Comparison of ENCODE assay signal across 8 mouse cellular contexts in the genomic region with DNA sequence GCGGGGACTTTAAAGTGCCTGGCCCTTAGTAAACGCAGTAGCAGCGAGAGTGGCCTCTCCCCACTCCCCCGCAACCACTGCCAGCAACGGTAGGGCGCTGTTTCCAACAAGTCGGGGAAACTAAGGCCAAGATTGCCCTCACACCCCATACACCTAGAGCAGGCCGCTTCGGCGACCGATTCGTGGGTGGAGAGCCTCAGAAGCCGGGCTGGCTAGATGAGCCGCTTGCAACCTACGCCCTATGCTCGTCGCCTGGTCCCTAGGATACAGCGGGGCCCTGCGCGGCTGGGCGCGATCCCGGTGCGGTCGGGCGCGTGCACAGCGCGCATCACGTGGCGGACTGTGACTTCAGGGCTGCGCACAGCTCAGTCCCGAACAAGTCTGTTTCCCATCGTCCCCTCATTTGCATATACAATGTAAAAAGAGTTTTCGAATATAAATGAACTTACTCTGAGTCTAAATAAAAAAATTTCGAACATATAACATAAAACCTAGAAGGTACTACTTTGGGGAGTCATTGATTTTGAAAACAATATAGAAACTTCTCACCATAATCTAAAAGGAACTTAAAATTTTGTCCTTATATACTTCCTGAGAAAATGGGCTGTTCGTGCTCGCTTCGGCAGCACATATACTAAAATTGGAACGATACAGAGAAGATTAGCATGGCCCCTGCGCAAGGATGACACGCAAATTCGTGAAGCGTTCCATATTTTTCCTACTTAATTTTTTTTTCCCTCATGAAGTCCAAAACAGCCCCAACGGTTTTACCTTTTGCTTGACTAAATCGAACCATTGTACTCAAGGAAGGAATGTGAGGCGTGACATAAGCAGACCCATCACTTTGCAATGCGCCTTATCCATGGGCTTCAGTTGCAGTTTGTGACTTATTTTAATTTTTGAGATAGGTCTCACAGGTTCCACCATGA. TPM values are rescaled to one million over a fixed set of nuclear protein-coding genes. Genes with fewer than 3 reads are reported as not detected.
DNase-seq lines count a peak whose midpoint lies in the region; ATAC-seq and TF ChIP-seq lines count a peak whose summit lies in the region.

No protein-coding gene starts in this region.

- H3K4me3 ChIP-seq in embryonic facial prominence, embryonic 13.5 days, result peak overlapping the region; percentile 67
- H3K4me3 ChIP-seq in heart, embryonic 10.5 days, result peak overlapping the region; percentile 73
- peak overlapping the region; percentile 76 for H3K4me3 ChIP-seq in kidney, embryonic 15.5 days (replicated peaks)
- peak overlapping the region; percentile 63 for H3K4me3 ChIP-seq in limb, embryonic 15.5 days
- peak overlapping the region; percentile 67 for H3K4me3 ChIP-seq in midbrain, postnatal 0 days (ENCODE audit: low read depth, low read length)

- H3K36me3 ChIP-seq in embryonic facial prominence, embryonic 13.5 days, result no peaks in the 10 kb centered on the region
- H3K36me3 ChIP-seq in heart, embryonic 10.5 days, result no peaks in the 10 kb centered on the region
- H3K36me3 ChIP-seq in kidney, embryonic 15.5 days, result no peaks in the 10 kb centered on the region
- no peaks in the 10 kb centered on the region for H3K36me3 ChIP-seq in limb, embryonic 15.5 days
- no peaks in the 10 kb centered on the region for H3K36me3 ChIP-seq in midbrain, postnatal 0 days (ENCODE audit: insufficient read depth, low read length)

- peak; percentile 92 for ATAC-seq in embryonic facial prominence, embryonic 13.5 days (ENCODE audit: insufficient number of reproducible peaks, insufficient read depth, low FRiP score, low TSS enrichment, low read depth)
- peak; percentile 99 for ATAC-seq in kidney, embryonic 15.5 days (replicated peaks; ENCODE audit: low FRiP score)
- peak; percentile 97 for ATAC-seq in limb, embryonic 15.5 days (ENCODE audit: insufficient number of reproducible peaks, low FRiP score, low TSS enrichment, low read depth)
- ATAC-seq in midbrain, postnatal 0 days (ENCODE audit: low FRiP score), result peak; percentile 96

- DNase-seq in 416B (ENCODE audit: low read depth), result peak; percentile 97
- DNase-seq in adrenal gland, postnatal 36 days, result peak; percentile 96
- peak; percentile 96 for DNase-seq in heart, embryonic 10.5 days (ENCODE audit: low spot score)
- peak; percentile 95 for DNase-seq in midbrain, postnatal 0 days (ENCODE audit: low spot score)
- peak; percentile 65 to 88 for DNase-seq in spleen, postnatal 10 days (ENCODE audit: low spot score in 2 of 2)

- no peak for TF ChIP-seq CTCF in midbrain, postnatal 0 days (IDR thresholded peaks at IDR 0.05)

- H3K4me1 ChIP-seq in embryonic facial prominence, embryonic 13.5 days, result peaks cover 52% of the 10 kb centered on the region
- H3K4me1 ChIP-seq in heart, embryonic 10.5 days, result peaks cover 32% of the 10 kb centered on the region; the same call in 1 of the 2 replicates
- H3K4me1 ChIP-seq in kidney, embryonic 15.5 days, result peaks cover 46% of the 10 kb centered on the region
- peaks cover 38% of the 10 kb centered on the region for H3K4me1 ChIP-seq in limb, embryonic 15.5 days
- peaks cover 2% of the 10 kb centered on the region; the same call in 1 of the 2 replicates for H3K4me1 ChIP-seq in midbrain, postnatal 0 days (ENCODE audit: insufficient read depth, low read length)

- peak overlapping the region; percentile 83 for H3K9ac ChIP-seq in embryonic facial prominence, embryonic 13.5 days
- peak overlapping the region; percentile 78 for H3K9ac ChIP-seq in kidney, embryonic 15.5 days
- peak overlapping the region; percentile 63 for H3K9ac ChIP-seq in limb, embryonic 15.5 days
- peak overlapping the region; percentile 67 for H3K9ac ChIP-seq in midbrain, postnatal 0 days (replicated peaks; ENCODE audit: low read length, poor library complexity, severe bottlenecking)

- WGBS in embryonic facial prominence, embryonic 13.5 days, result 1% methylated on average over 48 of the region's 48 CpGs
- under 1% methylated on average over 48 of the region's 48 CpGs for WGBS in heart, embryonic 10.5 days
- WGBS in kidney, embryonic 15.5 days, result under 1% methylated on average over 48 of the region's 48 CpGs
- 1% methylated on average over 48 of the region's 48 CpGs for WGBS in limb, embryonic 15.5 days
- 1% methylated on average over 48 of the region's 48 CpGs for WGBS in midbrain, postnatal 0 days

- peak overlapping the region; percentile 83 for H3K4me2 ChIP-seq in embryonic facial prominence, embryonic 13.5 days
- peak overlapping the region; percentile 86 for H3K4me2 ChIP-seq in kidney, embryonic 15.5 days
- H3K4me2 ChIP-seq in limb, embryonic 15.5 days, result peak overlapping the region; percentile 84
- peak overlapping the region; percentile 81 for H3K4me2 ChIP-seq in midbrain, postnatal 0 days (ENCODE audit: low read depth, low read length, poor library complexity, severe bottlenecking)

- peaks cover 46% of the 10 kb centered on the region for H3K27me3 ChIP-seq in embryonic facial prominence, embryonic 13.5 days
- H3K27me3 ChIP-seq in heart, embryonic 10.5 days (ENCODE audit: insufficient read depth, poor library complexity, severe bottlenecking), result peaks cover 65% of the 10 kb centered on the region
- peaks cover 52% of the 10 kb centered on the region for H3K27me3 ChIP-seq in kidney, embryonic 15.5 days
- H3K27me3 ChIP-seq in limb, embryonic 15.5 days, result peaks cover 44% of the 10 kb centered on the region
- peaks cover 36% of the 10 kb centered on the region for H3K27me3 ChIP-seq in midbrain, postnatal 0 days (ENCODE audit: insufficient read depth, low read length)

- peak overlapping the region; percentile 84 for H3K27ac ChIP-seq in embryonic facial prominence, embryonic 13.5 days
- peak overlapping the region; percentile 88 for H3K27ac ChIP-seq in heart, embryonic 10.5 days
- H3K27ac ChIP-seq in kidney, embryonic 15.5 days, result peak overlapping the region; percentile 92
- H3K27ac ChIP-seq in limb, embryonic 15.5 days, result peak overlapping the region; percentile 93
- peak overlapping the region; percentile 82 for H3K27ac ChIP-seq in midbrain, postnatal 0 days (ENCODE audit: low read depth, low read length)

- no peaks in the 10 kb centered on the region for H3K9me3 ChIP-seq in embryonic facial prominence, embryonic 13.5 days
- H3K9me3 ChIP-seq in heart, embryonic 10.5 days, result no peaks in the 10 kb centered on the region
- no peaks in the 10 kb centered on the region for H3K9me3 ChIP-seq in kidney, embryonic 15.5 days (replicated peaks)
- H3K9me3 ChIP-seq in limb, embryonic 15.5 days, result no peaks in the 10 kb centered on the region
- no peaks in the 10 kb centered on the region for H3K9me3 ChIP-seq in midbrain, postnatal 0 days (ENCODE audit: low read length)

RNA-seq across cellular contexts. Expression of gene Skor1, which starts 15.8 kb away (rescaled TPM):
- total RNA-seq in adrenal gland, postnatal 36 days (2021), result under 1 TPM; 0.10 to 0.13 TPM
- 0.58 TPM in 1 of 2 replicates, not detected in the other for polyA plus RNA-seq in embryonic facial prominence, embryonic 13.5 days (2015; fragmentation: Nextera tagmentation; extraction: Ambion mirVana)
- 0.06 TPM in 1 of 2 replicates, not detected in the other for polyA plus RNA-seq in heart, embryonic 10.5 days (2016; fragmentation: Nextera tagmentation; extraction: Ambion mirVana)
- not detected in 2 replicates for polyA plus RNA-seq in kidney, embryonic 15.5 days (2015; fragmentation: Nextera tagmentation; extraction: Ambion mirVana)
- 0.04 TPM in 1 of 2 replicates, not detected in the other for polyA plus RNA-seq in limb, embryonic 15.5 days (2015; fragmentation: Nextera tagmentation; extraction: Ambion mirVana)
- 1.2 and 5.5 TPM in 2 replicates for total RNA-seq in midbrain, postnatal 0 days (2014; rRNA removed)
- polyA plus RNA-seq in midbrain, postnatal 0 days (2015; fragmentation: Nextera tagmentation; extraction: Ambion mirVana), result 0.07 and 0.26 TPM in 2 replicates

Comparison
In these comparisons a context has a peak if more than half of its experiments do, and no peak if none do; other contexts are left out.
1. Peak in every context shown above with its lines: DNase-seq, ATAC-seq, H3K4me3 ChIP-seq and H3K27ac ChIP-seq.